Mouse (Mus musculus) cerebellum, postnatal 14 days (tissue): ENCODE data around the gene Zdhhc14.
"Not testable (repeated sequence)": the region's sequence is repeated elsewhere in the genome, so short reads cannot be mapped to it uniquely, and the experiment has no call there.

Experiments used
- DNase-seq, 2 experiments: peaks; one replicate each; pipeline ENCODE4 v3.0.0; 2021; ENCODE audit warnings: mixed read lengths in 2 of 2

Gene Zdhhc14

DNA sequence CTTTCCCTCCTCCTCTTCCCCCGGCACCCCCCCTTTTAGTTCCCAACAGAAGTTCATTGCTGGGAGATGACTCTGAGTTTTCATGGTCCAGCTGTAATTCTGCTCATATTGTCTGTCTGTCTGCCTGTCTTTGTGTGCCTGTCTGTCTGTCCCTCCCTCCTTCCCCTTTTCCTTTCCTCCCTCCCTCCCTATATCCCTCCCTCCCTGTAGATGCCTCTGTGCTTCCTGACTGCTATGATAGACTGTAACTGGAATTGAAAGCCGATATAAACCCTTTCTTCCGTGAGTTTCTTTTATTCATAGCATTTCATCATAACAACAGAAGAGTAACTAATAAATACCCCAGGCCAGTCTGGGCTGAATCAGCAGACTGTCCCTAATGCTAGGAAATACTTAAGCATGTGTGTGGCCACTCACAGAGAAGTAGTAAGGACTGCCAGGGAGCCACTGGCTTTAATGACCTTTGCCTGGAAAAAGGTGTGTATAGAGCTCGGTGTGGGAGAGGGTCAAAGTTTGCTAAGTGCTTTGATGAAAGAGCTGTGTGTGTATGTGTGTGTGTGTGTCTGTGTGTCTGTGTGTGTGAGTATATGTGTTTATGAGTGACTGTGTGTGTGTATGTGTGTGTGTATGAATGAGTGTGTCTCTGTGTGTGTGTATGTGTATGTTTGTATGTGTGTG, 117.7 kb downstream of the Zdhhc14 start:
- DNase-seq: no peak

DNA sequence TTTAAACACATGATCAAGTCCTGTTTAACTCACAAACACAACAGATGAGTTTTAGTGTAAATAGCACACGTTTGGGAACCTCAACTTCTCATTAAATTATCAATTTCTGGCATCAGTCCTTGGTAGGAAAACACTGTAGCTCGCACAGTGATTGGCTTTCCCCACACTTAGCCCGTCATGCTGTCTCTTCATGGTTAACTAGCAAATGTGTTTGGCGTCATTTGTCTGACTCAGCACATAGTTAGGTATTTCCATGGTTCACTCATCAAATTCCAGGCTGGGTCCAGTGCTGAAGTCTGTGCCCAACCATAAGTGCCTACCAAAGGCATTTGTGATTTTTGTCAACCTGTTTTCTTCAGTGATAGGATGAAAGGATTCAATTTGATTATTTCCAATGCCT, 119.9 kb downstream of the Zdhhc14 start:
- no peak for DNase-seq

GRCm38 (mm10) chr17:5614771-5615318, 122.5 kb downstream of the Zdhhc14 start:
- peak; percentile 19 to 23 for DNase-seq

GRCm38 (mm10) chr17:5621626-5622591, 129.6 kb downstream of the Zdhhc14 start:
- peak; percentile 45 to 49 for DNase-seq

DNA sequence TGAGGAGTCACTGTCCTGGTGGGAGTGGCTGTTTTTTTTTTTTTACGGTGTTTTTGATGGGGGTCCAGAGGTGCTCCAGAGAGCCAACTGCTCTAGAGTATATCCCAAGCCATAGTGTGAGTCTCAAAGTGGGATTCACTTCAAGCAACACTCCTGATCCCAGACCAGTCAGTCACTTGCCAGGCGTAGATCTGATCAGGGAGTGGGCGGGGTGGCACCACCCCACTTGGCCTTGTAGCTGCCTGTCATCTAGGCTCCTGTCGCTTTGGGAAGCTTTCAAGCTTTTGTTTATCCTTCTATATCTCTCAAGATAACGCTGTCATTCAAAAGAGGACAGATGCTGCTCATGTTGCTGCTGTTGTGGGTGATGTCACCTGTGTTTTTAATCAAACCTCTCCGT, 130.4 kb downstream of the Zdhhc14 start:
- no peak for DNase-seq

GRCm38 (mm10) chr17:5623181-5623580, 130.8 kb downstream of the Zdhhc14 start:
- peak in 1 of 2 experiments; percentile 17 for DNase-seq

- DNase-seq: not testable (repeated sequence)
These were observed 132.5 kb downstream of the Zdhhc14 start for GRCm38 (mm10) chr17:5624815-5625214.

DNA sequence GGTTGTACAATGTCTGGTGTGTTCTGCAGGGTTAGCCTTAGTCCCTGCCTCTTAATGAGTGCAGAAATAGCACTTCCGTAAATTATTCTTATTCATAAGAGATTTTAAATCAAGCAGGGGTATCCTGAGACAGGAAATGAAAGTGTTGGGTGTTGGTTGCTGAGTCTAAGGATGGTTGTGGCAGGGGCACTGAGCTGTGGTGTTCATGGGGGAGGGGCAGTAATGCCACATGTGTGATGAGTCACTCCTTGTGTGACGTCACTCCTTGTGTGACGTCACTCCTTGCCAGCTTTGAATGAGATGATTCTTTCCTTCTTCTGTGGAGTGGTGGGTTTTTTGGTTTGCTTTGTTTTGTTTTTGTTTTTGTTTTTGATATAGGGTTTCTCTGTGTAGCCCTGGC, 134.0 kb downstream of the Zdhhc14 start:
- no peak for DNase-seq

- DNase-seq: no peak
These were observed 135.3 kb downstream of the Zdhhc14 start for GRCm38 (mm10) chr17:5627664-5628063.

GRCm38 (mm10) chr17:5629651-5630050, 137.3 kb downstream of the Zdhhc14 start:
- DNase-seq: no peak

DNA sequence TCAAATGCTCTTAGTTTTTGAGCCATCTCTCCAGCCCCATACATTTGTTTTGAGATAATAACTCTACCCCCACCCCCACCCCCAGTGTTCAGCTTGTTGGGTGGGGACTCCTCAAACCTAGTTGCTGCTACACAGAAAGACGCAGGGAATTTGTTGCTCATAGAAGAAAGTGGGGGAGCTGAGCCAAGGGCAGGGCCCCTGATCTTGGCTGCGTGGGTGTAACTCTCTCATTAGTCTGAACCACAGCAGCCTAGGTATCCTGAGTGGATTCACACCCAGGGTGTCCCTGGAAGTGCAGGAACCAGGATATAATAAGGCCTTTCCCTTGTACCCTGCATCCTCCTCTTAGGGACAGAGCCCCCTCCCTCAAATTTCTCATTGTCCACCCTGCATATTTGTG, 142.9 kb downstream of the Zdhhc14 start:
- DNase-seq: no peak

- DNase-seq: no peak
These were observed 149.1 kb downstream of the Zdhhc14 start for GRCm38 (mm10) chr17:5641436-5641835.

DNA sequence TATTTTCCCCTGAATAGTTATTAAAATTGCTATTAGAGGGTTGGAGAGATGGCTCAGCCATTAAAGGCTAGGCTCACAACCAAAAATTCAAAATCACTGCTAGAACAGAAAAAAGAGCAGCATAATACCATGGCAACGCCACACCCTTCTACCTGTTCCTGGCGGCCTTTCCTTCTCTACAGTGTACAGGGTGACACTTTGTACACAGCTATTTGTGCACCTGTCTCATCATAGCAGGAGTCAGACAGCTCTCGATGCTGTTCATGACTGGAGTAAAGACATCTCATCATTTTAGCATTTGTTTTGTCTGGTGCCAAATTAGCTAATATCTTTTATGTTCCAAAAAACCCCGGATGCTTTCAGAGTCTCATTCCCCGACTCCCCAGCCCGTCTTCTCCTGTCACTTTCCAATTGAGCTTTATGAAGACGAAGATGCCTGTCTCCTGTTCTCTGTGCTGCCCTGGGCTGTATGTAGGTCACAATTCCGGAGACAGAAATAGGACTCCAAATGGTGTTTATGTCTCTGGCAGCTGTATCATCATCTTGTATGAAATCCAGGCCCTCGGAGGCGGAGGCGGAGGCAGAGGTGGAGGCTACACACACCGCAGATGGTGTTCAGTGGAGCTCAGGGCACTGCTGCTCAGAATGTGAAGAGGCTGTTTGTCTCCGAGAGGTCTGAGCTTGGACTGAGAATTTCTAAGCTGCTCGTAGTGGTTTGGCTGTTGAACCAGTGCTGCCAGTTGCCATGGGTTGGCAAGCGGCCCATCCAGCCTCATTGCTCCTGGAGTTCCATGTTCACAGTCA, 150.8 kb downstream of the Zdhhc14 start:
- peak; percentile 71 to 80 for DNase-seq

DNA sequence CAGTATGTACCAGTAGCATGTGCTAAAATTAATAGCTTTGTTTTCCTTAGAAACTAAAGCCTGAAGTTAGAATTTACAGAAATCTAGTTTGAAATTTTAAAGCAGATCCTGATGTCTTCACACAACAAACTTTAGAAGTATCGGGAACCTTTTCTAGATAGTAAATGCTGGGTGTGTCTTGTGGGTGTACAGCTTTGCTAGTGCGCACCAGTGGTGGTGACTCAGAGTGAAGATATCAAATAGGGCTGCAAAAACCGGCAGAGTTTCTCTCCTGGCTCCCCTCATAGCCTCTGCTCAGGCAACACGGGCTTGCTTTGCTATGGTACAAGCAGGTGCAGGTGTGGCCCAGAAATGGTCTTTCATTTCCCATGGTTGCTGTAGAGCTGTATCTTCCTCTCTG, 157.8 kb downstream of the Zdhhc14 start:
- no peak for DNase-seq

DNA sequence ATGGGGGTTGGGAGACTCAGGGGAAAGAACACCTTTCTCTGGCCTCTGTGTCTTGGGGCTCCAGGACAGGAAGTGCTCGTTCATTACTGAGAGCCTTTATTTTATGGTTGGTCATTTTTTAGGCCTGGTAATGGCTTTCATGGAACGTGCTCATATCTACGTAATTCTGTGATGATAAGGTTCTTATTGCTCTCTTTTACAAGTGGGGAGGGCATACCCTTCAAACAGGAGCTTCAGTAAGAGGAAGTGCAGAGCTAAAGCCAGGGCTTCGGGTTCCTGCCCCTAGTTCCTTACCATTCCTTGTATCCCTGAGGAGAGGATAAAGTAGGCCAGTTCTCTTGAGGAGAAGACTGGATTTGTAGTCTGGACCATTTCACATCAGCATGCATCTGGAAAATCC, 158.3 kb downstream of the Zdhhc14 start:
- DNase-seq: no peak

DNA sequence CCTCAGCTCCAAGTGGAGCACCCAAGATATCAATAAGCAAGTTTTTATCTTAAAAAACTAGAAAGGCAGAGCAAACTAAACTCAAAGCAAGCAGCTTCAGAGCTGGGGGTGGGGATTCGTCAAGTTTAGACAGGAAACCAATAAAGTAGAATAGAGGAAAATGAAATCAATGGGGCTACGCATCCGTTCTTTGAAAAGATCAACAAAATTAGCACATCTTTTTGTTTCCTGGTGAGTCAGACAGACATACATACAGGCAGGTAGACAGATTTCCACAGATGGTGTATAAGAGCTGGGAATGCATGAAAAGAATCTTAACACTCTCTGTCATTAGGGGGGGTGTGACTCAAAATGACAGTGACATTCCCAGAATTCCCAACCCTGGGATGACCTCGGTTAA, 159.2 kb downstream of the Zdhhc14 start:
- no peak for DNase-seq

DNA sequence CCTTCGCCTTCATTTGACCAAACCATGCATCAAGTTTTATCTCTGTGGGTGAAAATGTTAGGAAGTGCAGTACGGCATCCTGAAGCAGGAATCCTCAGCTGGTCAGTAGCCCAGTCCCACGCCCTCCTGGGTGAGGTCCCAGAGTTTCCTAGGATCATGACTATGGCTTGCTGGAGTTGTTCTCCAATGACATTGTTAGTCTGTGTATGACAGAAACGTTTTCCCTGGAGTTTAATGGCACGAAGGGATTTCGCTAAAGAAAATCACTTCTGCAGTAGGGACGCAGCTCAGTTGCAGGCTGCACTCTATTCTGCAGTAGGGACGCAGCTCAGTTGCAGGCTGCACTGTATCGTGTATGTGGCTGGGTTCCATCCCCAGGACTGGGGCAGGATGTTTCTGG, 161.6 kb downstream of the Zdhhc14 start:
- DNase-seq: peak; percentile 14 to 30

DNA sequence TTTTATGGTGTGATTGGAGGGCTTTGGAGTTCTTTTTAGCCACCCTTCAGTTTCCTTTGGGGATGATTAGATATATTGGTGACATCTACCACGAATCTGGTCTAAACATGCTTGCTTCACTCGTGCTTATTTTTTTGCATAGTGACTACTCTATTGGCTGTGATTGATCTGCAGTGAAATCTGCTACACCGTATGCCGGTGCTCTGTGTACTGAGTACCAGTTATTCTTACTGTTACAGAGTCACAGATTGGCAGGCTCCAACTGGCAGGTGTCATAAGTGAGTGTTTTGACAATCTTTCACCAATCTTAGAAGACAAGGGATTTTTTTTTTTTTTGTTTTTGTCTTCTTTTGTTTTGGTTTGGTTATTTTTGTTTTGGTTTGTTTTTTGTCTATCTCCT, 163.2 kb downstream of the Zdhhc14 start:
- no peak for DNase-seq

DNA sequence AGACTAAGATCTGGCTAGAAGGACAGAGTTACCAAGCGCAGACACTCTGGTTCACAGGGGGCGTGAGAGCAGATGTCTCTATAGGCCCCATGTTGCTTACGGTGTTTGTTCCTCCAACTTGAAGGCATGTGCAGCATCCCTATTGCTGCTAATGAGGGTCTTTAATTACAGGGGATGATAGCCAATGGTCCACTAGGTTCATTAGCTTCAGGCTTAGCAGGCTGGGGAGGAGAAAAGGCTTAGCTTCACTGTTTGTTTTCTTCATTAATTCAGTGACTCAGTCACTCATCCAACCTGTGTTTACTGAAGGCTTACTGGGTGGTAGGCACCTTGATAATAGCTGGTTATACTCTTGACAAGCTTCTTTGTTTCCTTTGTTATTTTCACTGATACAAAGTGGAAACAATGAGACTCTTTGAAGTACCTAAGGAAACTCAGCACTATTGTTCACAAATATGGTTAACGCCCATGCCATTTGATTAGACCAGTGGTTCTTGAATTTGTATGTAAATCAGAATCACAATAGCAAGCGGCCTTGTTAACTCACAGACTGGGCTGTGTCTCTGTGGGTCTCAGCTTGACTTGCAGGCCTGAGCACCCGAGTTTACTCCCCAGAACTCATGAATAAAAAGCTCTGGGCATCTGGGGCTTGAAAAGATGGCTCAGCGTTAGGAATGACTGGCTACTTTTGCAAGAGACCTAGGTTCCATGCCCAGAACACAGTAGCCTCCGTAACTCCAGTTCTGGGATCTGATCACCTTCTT, 168.1 kb downstream of the Zdhhc14 start:
- DNase-seq: peak in 1 of 2 experiments; percentile 35

DNA sequence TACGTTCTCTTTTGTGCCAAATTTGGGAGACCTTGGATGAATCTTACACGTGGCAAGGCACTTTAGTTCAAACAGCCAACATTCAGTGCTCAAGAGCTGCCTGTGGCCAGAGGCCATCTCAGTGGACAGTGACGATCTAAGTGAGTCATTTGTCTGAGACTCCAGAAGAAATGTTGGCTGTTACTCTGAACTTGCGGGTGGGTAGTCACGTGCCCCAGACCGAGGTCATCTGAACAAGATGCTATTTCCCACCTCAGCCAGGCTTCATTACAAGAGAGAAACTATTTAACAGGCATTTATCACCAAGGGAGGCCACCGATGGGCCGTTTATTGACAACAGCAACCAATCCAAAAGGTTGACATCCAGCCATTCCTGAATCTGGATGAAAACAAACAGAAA, 174.3 kb downstream of the Zdhhc14 start:
- no peak for DNase-seq

- DNase-seq: no peak
These were observed 176.1 kb downstream of the Zdhhc14 start for GRCm38 (mm10) chr17:5668456-5668855.

- DNase-seq: no peak
These were observed 176.6 kb downstream of the Zdhhc14 start for GRCm38 (mm10) chr17:5668981-5669380.
